Mouse (Mus musculus) forebrain, embryonic 13.5 days (tissue): ENCODE results near the gene Zbtb8os. TPM values are rescaled to one million over a fixed set of nuclear protein-coding genes. Genes with fewer than 3 reads are reported as not detected.

Experiments used
- ATAC-seq: fragments of 200-750 bp; cut with Nextera tagmentation; 2 replicates; pipeline ENCODE4 v1.8.0; 2017
- H3K27ac ChIP-seq: fragments of 300-500 bp; sonication (generic); 2 replicates; pipeline ENCODE4 v1.5.1; 2015; ENCODE audit warnings: inconsistent platforms, mild to moderate bottlenecking, moderate library complexity
- H3K27me3 ChIP-seq: fragments of 300-500 bp; sonication (generic); 2 replicates; pipeline ENCODE4 v1.6.1; 2015; ENCODE audit warnings: mild to moderate bottlenecking, inconsistent platforms
- H3K36me3 ChIP-seq: fragments of 300-500 bp; sonication (generic); 2 replicates; pipeline ENCODE4 v1.6.1; 2015; ENCODE audit warnings: mild to moderate bottlenecking, inconsistent platforms; ENCODE audit not compliant: poor library complexity, severe bottlenecking
- H3K4me1 ChIP-seq: fragments of 300-500 bp; sonication (generic); 2 replicates; pipeline ENCODE4 v1.6.1; 2015; ENCODE audit warnings: inconsistent platforms
- H3K4me2 ChIP-seq: fragments of 300-500 bp; sonication (generic); 2 replicates; pipeline ENCODE4 v1.6.1; 2015; ENCODE audit warnings: inconsistent platforms, mild to moderate bottlenecking, moderate library complexity
- H3K4me3 ChIP-seq: fragments of 300-500 bp; sonication (generic); 2 replicates; pipeline ENCODE4 v1.5.1; 2015; ENCODE audit warnings: mild to moderate bottlenecking, inconsistent platforms
- H3K9ac ChIP-seq: fragments of 300-500 bp; sonication (generic); 2 replicates; pipeline ENCODE4 v1.6.1; 2015; ENCODE audit warnings: mild to moderate bottlenecking, inconsistent platforms
- H3K9me3 ChIP-seq: fragments of 300-500 bp; sonication (generic); replicated peaks from 2 replicates; pipeline ENCODE4 v1.6.1; 2016; ENCODE audit warnings: inconsistent platforms
- WGBS: fragments of 180-500 bp; shearing (Covaris S2); methylation state at CpG from one replicate; pipeline ENCODE4 v1.1.7; 2015; 5-methylcytosine and 5-hydroxymethylcytosine counted together
- polyA plus RNA-seq: library from polyadenylated mRNA; unstranded; fragments of >200 nt; fragmentation: Nextera tagmentation; extraction: Ambion mirVana; gene quantifications from 2 replicates; pipeline ENCODE4 v1.2.1, GENCODE M21; 2015

Gene Zbtb8os
- polyA plus RNA-seq, 1 experiment from 2014 or later, result 36.2 TPM

DNA sequence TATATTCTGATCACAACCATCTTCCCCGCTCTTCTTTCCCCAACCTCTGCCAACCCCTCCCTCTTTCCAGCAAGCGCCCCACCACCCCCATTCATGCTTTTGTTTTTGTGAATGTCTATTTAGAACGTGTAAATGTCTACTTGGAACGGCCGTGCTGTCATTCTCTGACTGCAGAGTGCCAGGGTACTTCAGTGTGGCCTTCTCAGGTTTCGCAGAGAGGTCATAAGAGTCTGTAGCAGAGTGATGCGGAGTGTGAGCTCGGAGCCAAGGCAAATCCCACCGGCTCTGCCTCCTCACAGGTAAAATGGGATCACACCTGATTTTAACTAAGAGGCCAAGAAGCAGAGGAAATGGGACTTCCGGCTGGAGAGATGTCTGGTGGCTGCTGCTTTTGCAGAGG, 36.4 kb upstream of the Zbtb8os start:
- Histone ChIP-seq H3K36me3 (no peaks in the 10 kb centered on the region), H3K4me1 (peaks cover 16% of the 10 kb centered on the region), H3K9ac (no peak overlapping the region), H3K9me3 (0 out of 2 replicates have a peak, but pooled peaks cover 4% of the 10 kb centered on the region), H3K4me2 (no peak overlapping the region), H3K27me3 (no peaks in the 10 kb centered on the region), H3K27ac (no peak overlapping the region), H3K4me3 (no peak overlapping the region)
- WGBS, result 40% methylated on average over 10 of the region's 10 CpGs
- no peak for ATAC-seq

DNA sequence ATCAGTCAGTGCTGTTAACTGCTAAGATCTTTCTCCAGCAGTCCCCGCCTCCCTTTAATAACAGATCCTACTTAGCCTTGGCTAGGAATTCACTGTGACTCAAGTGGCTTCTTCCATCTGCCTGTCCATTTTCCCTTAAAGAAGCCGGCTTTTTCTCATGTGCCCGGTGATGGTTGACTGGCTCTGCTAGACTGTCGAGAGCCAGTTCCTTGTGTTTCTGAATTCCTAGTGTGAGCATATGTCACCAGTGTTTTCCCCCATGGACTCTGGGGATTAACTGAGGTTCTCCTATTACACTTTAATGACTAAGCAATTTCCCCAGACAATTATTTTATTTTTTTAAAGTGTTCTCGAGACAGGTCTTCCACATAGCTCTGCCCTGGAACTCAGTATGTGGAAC, 32.1 kb upstream of the Zbtb8os start:
- Histone ChIP-seq H3K9me3 (0 out of 2 replicates have a peak, but pooled peaks cover 4% of the 10 kb centered on the region), H3K36me3 (peaks cover 29% of the 10 kb centered on the region), H3K4me3 (no peak overlapping the region), H3K27me3 (no peaks in the 10 kb centered on the region), H3K9ac (no peak overlapping the region), H3K4me2 (no peak overlapping the region), H3K4me1 (peaks cover 10% of the 10 kb centered on the region), H3K27ac (no peak overlapping the region)
- WGBS, result 78% methylated on average over 5 of the region's 5 CpGs
- ATAC-seq, result no peak

DNA sequence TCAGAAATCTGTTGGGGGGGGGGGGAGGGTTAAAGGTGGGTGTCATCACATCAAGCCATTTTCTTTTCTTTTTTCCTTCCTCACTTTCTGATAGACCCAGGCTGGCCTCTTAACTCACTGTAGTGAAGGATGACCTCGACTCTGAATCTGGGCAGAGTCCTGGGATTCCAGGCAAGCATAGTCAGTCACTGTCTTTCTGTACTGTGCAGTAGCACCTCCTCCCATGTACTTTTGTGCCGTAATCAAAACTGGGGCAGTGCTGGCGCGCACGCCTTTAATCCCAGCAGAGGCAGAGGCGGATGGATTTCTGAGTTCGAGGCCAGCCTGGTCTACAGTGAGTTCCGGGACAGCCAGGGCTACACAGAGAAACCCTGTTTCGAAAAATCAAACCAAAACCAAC, 31.7 kb upstream of the Zbtb8os start:
- ATAC-seq, result no peak
- WGBS, result 92% methylated on average over 9 of the region's 9 CpGs
- peaks cover 6% of the 10 kb centered on the region for H3K4me1 ChIP-seq
- H3K4me2 ChIP-seq, result no peak overlapping the region
- 0 out of 2 replicates have a peak, but pooled peaks cover 4% of the 10 kb centered on the region for H3K9me3 ChIP-seq
- no peak overlapping the region for H3K4me3 ChIP-seq
- no peak overlapping the region for H3K27ac ChIP-seq
- H3K36me3 ChIP-seq, result peaks cover 33% of the 10 kb centered on the region
- no peak overlapping the region for H3K9ac ChIP-seq
- no peaks in the 10 kb centered on the region for H3K27me3 ChIP-seq

DNA sequence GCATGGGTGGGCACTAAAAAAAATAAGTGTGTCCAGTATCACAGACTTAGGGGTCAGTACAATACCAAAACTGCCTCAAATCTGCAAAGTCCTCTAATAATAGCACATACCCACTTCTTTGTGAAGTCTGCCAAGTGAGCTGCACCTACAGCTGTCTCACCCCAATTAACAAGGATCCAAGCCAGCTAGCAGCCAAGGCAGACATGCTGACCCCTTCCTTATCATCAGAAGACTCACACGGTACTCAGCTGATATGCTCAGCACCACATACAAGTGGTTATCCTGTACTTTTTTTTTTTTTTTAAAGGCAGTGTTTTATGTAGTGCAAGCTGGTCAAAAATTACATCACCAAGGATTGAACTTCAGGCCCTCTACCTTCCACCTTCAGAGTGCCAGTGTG, 31.2 kb upstream of the Zbtb8os start:
- H3K9ac ChIP-seq, result no peak overlapping the region
- H3K9me3 ChIP-seq, result 0 out of 2 replicates have a peak, but pooled peaks cover 4% of the 10 kb centered on the region
- WGBS, result 70% methylated on average over 1 of the region's 1 CpGs
- H3K4me2 ChIP-seq, result no peak overlapping the region
- peaks cover 38% of the 10 kb centered on the region for H3K36me3 ChIP-seq
- no peak for ATAC-seq
- no peak overlapping the region for H3K27ac ChIP-seq
- H3K4me3 ChIP-seq, result no peak overlapping the region
- peaks cover 1% of the 10 kb centered on the region; the same call in 1 of the 2 replicates for H3K4me1 ChIP-seq
- H3K27me3 ChIP-seq, result no peaks in the 10 kb centered on the region

DNA sequence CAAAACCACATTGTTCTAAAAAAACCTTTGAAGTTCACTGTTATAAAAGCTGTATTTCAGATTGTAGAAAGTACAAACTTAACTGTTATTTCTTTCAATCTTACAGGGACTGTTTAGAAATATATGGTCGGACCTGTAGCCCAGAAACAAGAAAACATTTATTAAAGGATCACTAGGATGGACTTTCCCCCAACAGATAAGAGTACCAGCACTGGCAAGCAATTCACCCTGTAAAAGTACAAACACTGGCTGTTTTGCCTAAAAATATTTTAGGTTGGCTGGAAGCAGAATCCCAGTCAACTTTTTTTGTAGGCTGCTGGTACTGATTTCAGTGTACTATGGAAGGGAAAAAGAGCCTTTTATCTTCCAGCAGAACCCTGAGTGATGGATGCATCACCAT, 27.6 kb upstream of the Zbtb8os start:
- Histone ChIP-seq H3K4me3 (no peak overlapping the region), H3K4me2 (no peak overlapping the region), H3K27ac (no peak overlapping the region), H3K4me1 (no peaks in the 10 kb centered on the region), H3K36me3 (peaks cover 69% of the 10 kb centered on the region), H3K9me3 (no peaks in the 10 kb centered on the region), H3K27me3 (no peaks in the 10 kb centered on the region), H3K9ac (no peak overlapping the region)
- ATAC-seq, result no peak
- 96% methylated on average over 1 of the region's 1 CpGs for WGBS

DNA sequence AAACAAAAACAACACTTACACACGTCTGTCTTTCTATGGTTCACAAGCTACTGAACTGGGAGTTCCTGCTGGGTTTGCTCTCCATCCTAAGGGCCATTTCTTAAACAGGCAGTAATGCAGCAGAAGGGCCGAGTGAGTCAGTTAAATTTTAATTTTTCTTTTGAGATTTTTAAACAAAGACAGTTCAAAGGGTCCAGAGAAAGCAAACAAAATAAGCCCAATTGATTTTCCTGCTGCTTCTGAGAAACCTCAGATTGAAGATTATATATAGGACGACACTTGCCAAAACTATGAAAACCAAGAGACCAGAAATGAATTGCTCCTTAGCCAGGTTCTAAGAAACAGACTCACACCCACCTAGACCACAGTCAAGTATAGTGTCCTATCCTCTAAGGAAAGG, 21.6 kb upstream of the Zbtb8os start:
- Histone ChIP-seq H3K27ac (no peak overlapping the region), H3K9ac (no peak overlapping the region), H3K9me3 (no peaks in the 10 kb centered on the region), H3K36me3 (peaks cover 92% of the 10 kb centered on the region), H3K27me3 (no peaks in the 10 kb centered on the region), H3K4me1 (no peaks in the 10 kb centered on the region), H3K4me3 (no peak overlapping the region), H3K4me2 (no peak overlapping the region)
- WGBS, result 87% methylated on average over 3 of the region's 3 CpGs
- ATAC-seq, result no peak

DNA sequence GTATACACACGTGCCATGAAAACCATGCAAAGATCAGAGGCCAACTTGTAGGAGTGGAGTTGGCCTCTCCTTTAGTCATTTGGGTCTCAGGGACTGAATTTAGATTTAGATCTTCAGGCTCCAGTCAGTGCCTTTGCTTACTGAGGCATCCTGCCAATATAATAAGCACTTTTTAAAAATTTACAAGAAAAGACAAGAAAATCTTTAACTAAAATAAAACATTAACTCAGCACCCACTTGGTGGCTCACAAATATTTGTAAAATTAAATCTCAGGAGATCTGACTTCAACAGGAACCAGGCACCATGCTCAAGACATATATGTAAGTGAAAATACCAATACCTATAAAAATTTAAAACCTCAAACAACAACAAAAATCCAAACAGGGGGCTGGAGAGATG, 14.6 kb upstream of the Zbtb8os start:
- no peak overlapping the region for H3K9ac ChIP-seq
- no peaks in the 10 kb centered on the region for H3K4me1 ChIP-seq
- no peak overlapping the region for H3K4me2 ChIP-seq
- no peaks in the 10 kb centered on the region for H3K9me3 ChIP-seq
- H3K4me3 ChIP-seq, result no peak overlapping the region
- H3K36me3 ChIP-seq, result peaks cover 85% of the 10 kb centered on the region
- H3K27ac ChIP-seq, result no peak overlapping the region
- H3K27me3 ChIP-seq, result no peaks in the 10 kb centered on the region
- ATAC-seq, result no peak
- 98% methylated on average over 1 of the region's 1 CpGs for whole genome bisulfite sequencing

DNA sequence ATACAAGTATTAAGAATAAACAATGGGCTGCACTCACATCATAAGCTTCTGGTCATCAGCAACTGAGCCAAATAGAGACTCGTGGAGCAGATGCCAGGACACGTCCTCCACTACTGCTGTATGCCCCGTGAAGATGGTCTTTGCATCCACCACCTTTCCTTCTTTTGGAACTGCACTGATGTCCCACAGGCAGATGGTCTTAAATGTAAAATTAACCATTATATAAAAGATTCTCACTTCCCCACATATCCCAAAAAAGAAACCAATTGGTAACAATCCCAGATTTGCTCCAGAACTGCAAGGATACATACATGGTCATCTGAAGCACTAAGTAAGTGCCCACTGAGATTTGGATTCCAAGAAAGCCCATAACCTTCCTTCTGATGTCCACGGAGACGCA, 13.5 kb upstream of the Zbtb8os start:
- 93% methylated on average over 5 of the region's 5 CpGs for WGBS
- Histone ChIP-seq H3K9me3 (no peaks in the 10 kb centered on the region), H3K36me3 (peaks cover 83% of the 10 kb centered on the region), H3K27ac (no peak overlapping the region), H3K27me3 (no peaks in the 10 kb centered on the region), H3K4me1 (no peaks in the 10 kb centered on the region; the same call in 1 of the 2 replicates), H3K4me3 (no peak overlapping the region), H3K4me2 (no peak overlapping the region), H3K9ac (no peak overlapping the region)
- no peak for ATAC-seq

DNA sequence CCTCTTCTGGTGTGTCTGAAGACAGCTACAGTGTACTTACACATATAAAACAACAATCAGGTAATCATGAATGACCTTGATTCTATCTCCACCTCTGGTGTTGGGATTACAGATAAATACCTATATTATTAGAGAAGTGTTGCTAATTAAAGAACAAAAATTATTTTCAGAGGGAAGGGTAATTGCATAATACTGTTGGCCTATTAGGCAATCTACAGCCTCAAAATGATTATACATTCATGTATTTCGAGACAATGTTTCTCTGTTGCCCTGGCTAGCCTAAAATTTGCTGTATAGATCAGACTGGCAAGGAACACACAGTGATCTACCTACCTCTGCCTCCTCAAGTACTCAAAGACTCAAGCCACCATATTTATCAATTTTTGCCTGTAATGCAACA, 12.0 kb upstream of the Zbtb8os start:
- H3K36me3 ChIP-seq, result peaks cover 83% of the 10 kb centered on the region
- H3K27ac ChIP-seq, result no peak overlapping the region

DNA sequence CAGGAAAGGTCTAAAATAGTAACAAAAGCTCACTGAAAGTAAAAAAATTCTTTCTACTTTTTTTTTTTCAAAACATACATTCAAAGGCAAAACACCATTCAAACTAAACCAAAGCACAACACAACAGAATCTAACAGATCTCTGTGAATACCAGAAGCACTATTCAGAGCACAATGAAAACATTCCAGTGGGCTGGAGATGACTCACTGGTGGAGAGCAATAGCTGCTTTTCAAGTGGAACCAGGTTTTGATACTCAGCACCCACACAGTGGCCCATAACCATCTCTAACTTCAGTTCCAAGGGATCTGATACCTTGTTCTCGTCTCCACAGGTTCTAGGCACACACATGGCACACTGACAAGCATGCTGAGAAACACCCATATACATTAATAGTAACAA, 10.7 kb upstream of the Zbtb8os start:
- H3K27ac ChIP-seq, result no peak overlapping the region
- 94% methylated on average over 1 of the region's 1 CpGs for WGBS
- no peak overlapping the region for H3K4me2 ChIP-seq
- ATAC-seq, result no peak
- H3K4me1 ChIP-seq, result no peaks in the 10 kb centered on the region; the same call in 1 of the 2 replicates
- no peak overlapping the region for H3K4me3 ChIP-seq
- H3K9me3 ChIP-seq, result no peaks in the 10 kb centered on the region
- H3K9ac ChIP-seq, result no peak overlapping the region
- H3K27me3 ChIP-seq, result no peaks in the 10 kb centered on the region
- H3K36me3 ChIP-seq, result peaks cover 82% of the 10 kb centered on the region

More for the DNA sequence above, 12.0 kb upstream of the Zbtb8os start:
- WGBS, result 100% methylated on average over 1 of the region's 1 CpGs
- ATAC-seq, result no peak
- no peak overlapping the region for H3K4me2 ChIP-seq
- no peak overlapping the region for H3K4me3 ChIP-seq
- no peaks in the 10 kb centered on the region for H3K27me3 ChIP-seq
- H3K9me3 ChIP-seq, result no peaks in the 10 kb centered on the region
- no peaks in the 10 kb centered on the region; the same call in 1 of the 2 replicates for H3K4me1 ChIP-seq
- no peak overlapping the region for H3K9ac ChIP-seq

DNA sequence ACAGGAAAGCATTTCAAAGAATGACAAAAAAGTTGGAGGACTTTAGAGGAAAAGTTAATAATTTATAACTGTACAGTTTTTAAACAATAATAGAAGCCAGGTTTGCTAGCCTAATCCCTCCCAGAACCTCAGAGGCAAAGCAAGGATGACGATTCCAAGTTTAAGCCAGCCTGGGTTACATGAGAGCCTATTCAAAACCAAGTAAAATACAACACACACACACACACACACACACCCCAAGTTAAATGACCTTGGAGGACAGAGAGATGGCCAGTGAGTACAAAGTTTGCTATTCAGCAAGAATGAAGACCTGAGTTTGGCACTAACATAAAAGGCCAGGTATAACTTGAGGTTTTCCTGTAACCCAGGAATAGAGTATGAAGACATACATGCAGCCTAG, 9.3 kb upstream of the Zbtb8os start:
- Histone ChIP-seq H3K9me3 (no peaks in the 10 kb centered on the region), H3K36me3 (peaks cover 81% of the 10 kb centered on the region)
- 57% methylated on average over 1 of the region's 1 CpGs for WGBS

DNA sequence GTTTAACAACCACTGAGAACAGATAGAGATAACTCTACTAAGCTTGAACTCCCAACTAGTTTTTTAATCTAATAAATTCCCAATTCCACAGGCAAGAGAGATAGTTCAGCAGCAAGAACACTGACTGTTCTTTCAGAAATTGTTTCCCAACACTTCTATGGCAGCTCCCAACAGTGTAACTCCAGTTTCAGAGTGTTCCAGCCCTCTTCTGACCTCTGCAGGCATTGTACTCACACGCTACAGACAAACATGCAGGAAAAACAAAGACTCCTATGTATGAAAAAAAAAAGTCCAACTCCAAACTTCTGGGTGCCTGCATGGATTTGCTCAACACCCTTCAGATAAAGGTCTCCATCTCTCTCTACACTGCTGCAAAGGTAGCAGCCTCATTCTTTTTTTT, 2.6 kb upstream of the Zbtb8os start:
- Histone ChIP-seq H3K27ac (no peak overlapping the region), H3K27me3 (no peaks in the 10 kb centered on the region), H3K4me2 (peak overlapping the region; percentile 90), H3K4me1 (peaks cover 50% of the 10 kb centered on the region), H3K36me3 (peaks cover 54% of the 10 kb centered on the region), H3K9me3 (no peaks in the 10 kb centered on the region), H3K4me3 (peak overlapping the region; percentile 89), H3K9ac (peak overlapping the region; percentile 98)
- ATAC-seq, result no peak
- WGBS, result 26% methylated on average over 1 of the region's 1 CpGs

More for the DNA sequence above, 9.3 kb upstream of the Zbtb8os start:
- Histone ChIP-seq H3K27ac (no peak overlapping the region), H3K27me3 (no peaks in the 10 kb centered on the region), H3K9ac (no peak overlapping the region), H3K4me1 (peaks cover 4% of the 10 kb centered on the region), H3K4me3 (no peak overlapping the region), H3K4me2 (no peak overlapping the region)
- no peak for ATAC-seq

DNA sequence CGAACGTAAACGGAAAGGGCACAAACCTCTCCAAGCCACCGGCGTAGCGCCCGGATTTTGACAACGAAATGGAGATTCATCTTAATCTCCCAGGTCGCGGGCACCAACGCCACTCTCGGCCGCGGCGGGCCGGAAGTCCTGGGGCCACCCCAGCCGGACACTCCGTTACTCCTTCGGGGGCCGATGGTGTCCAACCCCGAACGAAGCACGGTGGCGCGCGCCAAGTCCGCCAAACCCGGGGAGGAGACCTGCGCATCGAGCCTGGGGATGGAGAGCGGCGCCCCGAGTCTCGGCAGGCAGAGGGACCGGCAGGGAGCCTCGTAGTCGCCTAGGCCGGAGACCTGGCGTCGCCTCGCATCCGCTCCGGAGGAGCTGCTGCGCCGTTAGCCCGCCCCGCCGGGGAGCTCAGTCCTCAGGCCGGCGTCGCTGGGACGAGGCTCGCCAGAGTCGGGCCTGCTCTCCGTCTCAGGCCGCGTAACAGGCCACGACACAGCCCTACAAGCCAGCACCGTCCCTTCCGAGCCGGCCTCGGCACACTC, 749 bp upstream of the Zbtb8os start:
- ATAC-seq, result no peak
- peak overlapping the region; percentile 90 for H3K4me2 ChIP-seq
- H3K36me3 ChIP-seq, result peaks cover 38% of the 10 kb centered on the region
- peaks cover 50% of the 10 kb centered on the region for H3K4me1 ChIP-seq
- peak overlapping the region; percentile 89 for H3K4me3 ChIP-seq
- no peaks in the 10 kb centered on the region for H3K9me3 ChIP-seq
- no peaks in the 10 kb centered on the region for H3K27me3 ChIP-seq
- peak overlapping the region; percentile 98 for H3K9ac ChIP-seq
- under 1% methylated on average over 57 of the region's 62 CpGs for WGBS
- H3K27ac ChIP-seq, result peak overlapping the region; percentile 96
